In genomic region chr6:7120136-7120535, GRCm38 (mm10) we compare ENCODE assay signal across 9 mouse cellular contexts.
DNase-seq lines count a peak whose midpoint lies in the region; ATAC-seq and TF ChIP-seq lines count a peak whose summit lies in the region.
"Had no signal": no experiment of that assay in that cellular context is flagged by ENCODE, and none has a peak within 500 bp of the region (broad histone marks: within the 10 kb centered on the region; RNA-seq: fewer than 3 reads in every experiment).

No protein-coding gene starts in this region.

- DNase-seq in hindbrain, embryonic 10.5 days (ENCODE audit: low spot score), result peak; percentile 37
- DNase-seq in CD4-positive helper T cell, adult 2 months (ENCODE audit: low read depth, low spot score), result peak; percentile 2
- peak; percentile 4 for DNase-seq in adrenal gland, adult 8-10 months
- peak; percentile 34 for DNase-seq in gastrocnemius, adult 2 months
- DNase-seq in layer of hippocampus, postnatal 10 days (ENCODE audit: low spot score in 2 of 2), result peak; percentile 45 to 54
- peak; percentile 2 for DNase-seq in naive thymus-derived CD4-positive, alpha-beta T cell, adult 2 months (ENCODE audit: low read depth)

- peak; percentile 69 for TF ChIP-seq CTCF in gastrocnemius, adult 2 months (IDR thresholded peaks at IDR 0.05)

- H3K27me3 ChIP-seq in hindbrain, embryonic 10.5 days (ENCODE audit: insufficient read depth, poor library complexity, severe bottlenecking), result no peaks in the 10 kb centered on the region
- H3K27me3 ChIP-seq in hindbrain, embryonic 16.5 days (replicated peaks; ENCODE audit: control insufficient read depth, insufficient read depth, low read length), result no peaks in the 10 kb centered on the region
- H3K27me3 ChIP-seq: embryonic facial prominence, embryonic 12.5 days had no signal

- no peak overlapping the region for H3K4me3 ChIP-seq in hindbrain, embryonic 10.5 days
- H3K4me3 ChIP-seq in hindbrain, embryonic 16.5 days (ENCODE audit: low read length), result no peak overlapping the region
- no peak overlapping the region for H3K4me3 ChIP-seq in gastrocnemius, adult 2 months
- H3K4me3 ChIP-seq: embryonic facial prominence, embryonic 12.5 days had no signal

- no peak overlapping the region for H3K27ac ChIP-seq in hindbrain, embryonic 10.5 days
- no peak overlapping the region for H3K27ac ChIP-seq in hindbrain, embryonic 16.5 days (ENCODE audit: low read depth, low read length)
- H3K27ac ChIP-seq in gastrocnemius, adult 2 months, result no peak overlapping the region
- H3K27ac ChIP-seq: embryonic facial prominence, embryonic 12.5 days had no signal

- H3K4me2 ChIP-seq in hindbrain, embryonic 16.5 days (ENCODE audit: low read length), result no peak overlapping the region
- H3K4me2 ChIP-seq: embryonic facial prominence, embryonic 12.5 days had no signal

- no peak overlapping the region for H3K9ac ChIP-seq in hindbrain, embryonic 16.5 days (ENCODE audit: low read depth, low read length)
- H3K9ac ChIP-seq: embryonic facial prominence, embryonic 12.5 days had no signal

- no peaks in the 10 kb centered on the region for H3K9me3 ChIP-seq in hindbrain, embryonic 10.5 days
- H3K9me3 ChIP-seq in hindbrain, embryonic 16.5 days (ENCODE audit: control insufficient read depth, low read length), result no peaks in the 10 kb centered on the region
- H3K9me3 ChIP-seq: embryonic facial prominence, embryonic 12.5 days had no signal

- H3K4me1 ChIP-seq in hindbrain, embryonic 10.5 days (replicated peaks), result no peaks in the 10 kb centered on the region
- H3K4me1 ChIP-seq in hindbrain, embryonic 16.5 days (ENCODE audit: control insufficient read depth, insufficient read depth, low read depth, low read length), result no peaks in the 10 kb centered on the region
- H3K4me1 ChIP-seq: embryonic facial prominence, embryonic 12.5 days had no signal

- no peak for ATAC-seq in hindbrain, embryonic 16.5 days
- ATAC-seq in inflammation-experienced regulatory T-cells, adult 6 months, result no peak

- intact Hi-C loops in gastrocnemius, adult 2 months (cut with DNase I), result loop anchor here (2.0 to 10.0 kb wide), 2 partner anchors 117 to 175 kb away; no protein-coding TSS in a partner anchor

- H3K36me3 ChIP-seq in hindbrain, embryonic 10.5 days, result no peaks in the 10 kb centered on the region
- no peaks in the 10 kb centered on the region for H3K36me3 ChIP-seq in hindbrain, embryonic 16.5 days (ENCODE audit: control insufficient read depth, insufficient read depth, low read length)
- H3K36me3 ChIP-seq: embryonic facial prominence, embryonic 12.5 days had no signal

- 30% methylated on average over 4 of the region's 4 CpGs for WGBS in hindbrain, embryonic 10.5 days
- WGBS in hindbrain, embryonic 16.5 days, result 31% methylated on average over 4 of the region's 4 CpGs
